Mouse (Mus musculus): Measurements from ENCODE around the gene Ddx42.
"Not testable (repeated sequence)": the region's sequence is repeated elsewhere in the genome, so short reads cannot be mapped to it uniquely, and the experiment has no call there.

Ddx42 gene

DNA sequence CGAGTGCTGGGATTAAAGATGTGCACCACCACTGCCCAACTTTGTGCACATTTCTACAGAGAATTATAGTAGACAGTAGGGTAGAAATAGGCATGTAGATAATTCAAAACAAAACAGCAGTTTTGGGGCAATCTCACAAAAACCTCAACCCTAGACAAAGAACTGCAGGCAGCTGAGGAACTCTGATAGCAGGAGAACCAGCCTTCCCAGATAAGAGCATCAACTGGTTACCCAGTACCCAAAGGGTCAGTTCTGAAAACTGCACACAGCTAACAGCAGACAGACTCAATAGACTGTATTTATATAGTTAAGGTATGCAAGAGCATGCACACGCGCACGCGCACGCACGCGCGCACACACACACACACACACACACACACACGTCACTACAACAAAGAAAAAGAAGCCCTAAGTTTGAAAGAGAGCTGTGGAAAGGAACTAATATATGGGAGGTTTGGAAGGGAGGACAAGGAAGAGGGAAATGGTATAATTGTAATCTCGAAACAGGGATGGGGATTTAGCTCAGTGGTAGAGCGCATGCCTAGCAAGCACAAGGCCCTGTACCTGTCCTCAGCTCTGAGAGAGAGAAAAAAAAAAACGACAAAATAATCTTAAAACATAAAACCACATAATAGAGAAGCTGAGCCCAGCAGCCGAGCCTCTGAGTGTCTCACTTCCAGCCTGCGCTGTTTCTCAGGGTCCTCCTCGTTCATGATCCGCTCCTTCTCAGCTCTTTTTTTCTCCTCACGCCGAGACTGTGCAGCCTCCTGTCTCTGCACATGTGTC, 15.2 kb upstream of the Ddx42 start:
- no peak for DNase-seq (ENCODE audit: low spot score in 2 of 2)

DNA sequence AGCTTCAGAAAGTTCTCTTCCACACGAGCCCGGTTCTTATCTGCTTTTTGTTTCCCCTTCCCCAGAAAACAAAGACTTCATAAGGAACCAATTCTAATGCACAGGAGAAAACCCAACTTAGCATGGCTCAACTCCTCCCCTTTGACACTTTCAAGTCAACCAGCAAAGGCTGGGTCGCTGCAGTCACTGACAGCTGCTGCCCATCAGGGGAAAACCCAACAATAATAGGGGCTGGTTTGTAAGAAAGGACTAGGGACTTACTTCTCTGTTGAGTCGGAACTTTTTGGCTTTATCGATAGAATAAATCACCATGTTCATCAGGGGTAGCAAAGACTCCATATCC, 14.6 kb upstream of the Ddx42 start, which contains the start of gene Strada:
Gene Strada (minus strand): TSS at position 46 of the 343 bp plus-strand sequence.
- DNase-seq (ENCODE audit: low spot score in 2 of 2): no peak

DNA sequence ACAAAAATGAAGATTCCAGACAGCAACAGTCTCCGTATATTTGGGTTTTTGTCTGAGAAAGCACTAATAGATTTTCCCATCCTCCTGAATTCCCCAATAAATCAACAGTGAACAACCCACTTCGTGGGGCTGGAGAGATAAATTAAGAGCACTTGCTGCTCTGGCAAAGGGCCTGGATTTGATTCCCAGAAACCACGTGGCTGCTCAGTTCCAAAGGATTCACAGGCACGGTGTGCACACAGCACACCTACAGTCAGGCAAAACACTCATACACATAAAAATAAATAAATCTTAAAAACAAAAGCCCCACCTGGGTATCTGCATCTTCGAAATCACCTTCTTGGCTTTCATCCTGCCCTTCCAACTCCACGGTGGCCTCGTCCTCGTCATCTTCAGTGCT, 4.0 kb upstream of the Ddx42 start:
- no peak for DNase-seq (ENCODE audit: low spot score in 2 of 2)

DNA sequence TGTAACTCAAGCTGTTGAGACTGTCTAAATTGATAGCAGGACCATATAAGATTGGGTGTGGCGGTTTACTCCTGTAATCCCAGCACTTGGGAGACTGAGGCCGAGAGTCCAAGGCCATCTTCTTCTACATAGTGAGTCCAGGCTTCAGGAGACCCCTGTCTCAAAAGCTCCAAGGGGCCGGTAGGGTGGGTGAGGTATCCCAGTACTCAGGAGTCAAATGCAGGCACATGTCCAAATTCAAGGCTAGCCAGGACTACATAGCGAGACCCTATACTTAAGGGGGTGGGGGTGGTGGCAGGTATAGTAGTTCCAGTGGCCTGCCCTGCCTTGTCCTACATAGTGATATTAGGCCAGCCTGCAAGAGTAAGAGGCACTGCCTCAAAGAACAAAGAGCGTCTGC, 1.9 kb upstream of the Ddx42 start:
- no peak for DNase-seq (ENCODE audit: low spot score in 2 of 2)

DNA sequence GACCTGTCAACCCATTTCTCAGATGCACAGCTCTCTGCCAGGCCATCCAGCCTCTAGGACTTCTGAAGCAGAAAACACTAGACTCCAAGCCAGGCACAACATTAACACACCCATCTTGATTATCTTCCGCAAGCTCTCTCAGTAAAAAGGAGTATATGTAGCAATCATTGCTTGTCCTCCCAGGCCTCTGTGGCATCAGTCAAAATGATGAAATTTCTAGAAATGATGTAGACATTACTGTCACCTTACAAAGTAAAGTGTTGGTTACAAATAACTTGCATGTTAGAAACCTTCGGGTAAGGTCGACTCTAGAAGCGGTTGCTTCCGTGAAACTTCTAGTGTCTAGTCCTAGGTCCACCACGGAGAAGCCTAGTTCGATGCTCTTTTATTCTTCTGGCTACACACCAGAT, 1.3 kb upstream of the Ddx42 start:
- no peak for DNase-seq (ENCODE audit: low spot score in 2 of 2)

DNA sequence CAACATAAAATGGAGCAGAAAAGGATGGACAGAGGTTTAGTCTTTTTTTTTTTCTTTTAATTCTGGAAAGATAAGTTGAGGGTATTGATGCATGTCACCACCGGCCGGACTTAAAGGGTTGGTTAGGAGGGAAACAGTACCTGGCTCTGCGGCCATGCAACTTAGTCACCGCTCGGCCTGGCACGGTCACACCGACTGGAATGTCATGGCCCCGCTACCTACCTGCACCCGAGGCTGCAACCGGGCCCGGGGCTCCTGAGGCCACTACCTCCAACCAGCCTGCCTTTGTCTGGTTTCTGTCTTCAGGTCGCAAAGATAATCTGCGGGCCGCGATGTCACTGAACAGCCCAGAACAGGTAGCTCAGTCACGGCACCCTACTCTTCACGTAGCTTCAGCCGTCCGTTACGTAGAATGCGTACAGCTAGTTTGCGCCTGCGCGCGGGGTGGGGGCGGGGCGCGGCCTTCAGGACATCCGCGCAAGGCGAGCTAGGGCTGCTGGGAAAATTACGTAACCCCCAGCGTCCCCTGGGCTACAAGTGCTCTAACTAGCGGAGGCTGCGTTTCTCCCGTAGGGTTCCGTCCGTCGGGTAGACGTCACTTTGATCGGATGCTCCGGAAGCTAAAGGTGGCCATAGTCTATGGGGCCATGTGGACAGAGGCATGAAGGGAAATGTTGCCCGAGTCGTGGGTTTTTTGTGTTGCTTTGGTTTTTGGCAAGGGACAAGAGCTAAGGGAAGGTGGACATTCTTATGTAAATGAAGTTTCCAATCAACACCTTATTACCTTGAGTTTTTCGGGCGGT, 598 bp upstream of the Ddx42 start, which contains the start of gene Ccdc47:
Gene Ccdc47 (minus strand): TSS at position 418 of the 803 bp plus-strand sequence.
- peak; percentile 90 to 96 for DNase-seq (ENCODE audit: low spot score in 2 of 2)

DNA sequence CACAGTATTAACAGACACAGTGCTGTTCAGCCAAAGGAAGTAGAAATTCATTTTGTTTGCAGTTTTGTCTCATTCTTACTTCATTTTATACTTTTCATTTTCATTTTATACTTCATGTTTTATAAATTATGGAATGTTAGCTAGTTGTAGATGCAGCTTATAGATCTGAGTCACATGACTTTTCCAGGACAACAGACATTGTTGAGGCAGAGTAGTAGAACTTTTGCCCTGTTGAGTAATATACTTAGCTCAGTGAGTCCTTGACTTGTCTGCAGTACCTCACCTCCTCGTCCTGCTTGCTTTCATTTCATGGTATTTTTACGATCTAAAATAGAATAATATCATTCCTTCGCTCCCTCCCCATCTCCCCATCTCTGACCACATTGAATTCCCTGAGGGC, 3.9 kb downstream of the Ddx42 start:
- DNase-seq (ENCODE audit: low spot score in 2 of 2): no peak

DNA sequence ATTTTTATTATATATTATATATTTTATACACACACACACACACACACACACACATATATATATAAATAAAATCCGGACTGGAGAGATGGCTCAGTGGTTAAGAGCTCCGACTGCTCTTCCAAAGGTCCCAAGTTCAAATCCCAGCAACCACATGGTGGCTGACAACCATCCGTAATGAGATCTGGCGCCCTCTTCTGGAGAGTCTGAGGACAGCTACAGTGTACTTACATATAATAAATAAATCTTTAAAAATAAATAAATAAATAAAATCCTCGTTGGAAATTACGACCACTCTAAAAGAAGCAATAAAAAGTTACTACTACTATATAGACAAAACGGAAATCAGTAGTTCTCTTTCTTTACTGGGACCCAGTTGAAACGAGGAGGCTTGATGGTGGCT, 17.3 kb downstream of the Ddx42 start:
- not testable (repeated sequence) for DNase-seq (ENCODE audit: low spot score in 2 of 2)

DNA sequence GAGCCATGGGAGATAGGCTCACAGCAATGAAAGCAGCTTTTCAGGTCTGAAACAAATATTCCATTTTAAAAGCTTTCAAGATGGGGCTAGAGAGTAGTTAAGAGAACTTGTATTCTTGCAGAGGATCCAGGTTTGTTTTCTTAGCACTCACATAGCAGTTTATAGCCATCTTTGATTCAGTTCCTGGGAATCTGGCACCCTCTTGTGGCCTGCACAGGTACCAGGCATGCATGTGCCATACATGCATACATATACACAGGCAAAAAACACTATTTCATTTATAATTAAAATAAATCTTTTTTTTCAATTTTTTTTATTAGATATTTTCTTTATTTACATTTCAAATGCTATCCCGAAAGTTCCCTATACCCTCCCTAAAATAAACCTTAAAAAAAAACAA, 30.1 kb downstream of the Ddx42 start:
- no peak for DNase-seq (ENCODE audit: low spot score in 2 of 2)

DNA sequence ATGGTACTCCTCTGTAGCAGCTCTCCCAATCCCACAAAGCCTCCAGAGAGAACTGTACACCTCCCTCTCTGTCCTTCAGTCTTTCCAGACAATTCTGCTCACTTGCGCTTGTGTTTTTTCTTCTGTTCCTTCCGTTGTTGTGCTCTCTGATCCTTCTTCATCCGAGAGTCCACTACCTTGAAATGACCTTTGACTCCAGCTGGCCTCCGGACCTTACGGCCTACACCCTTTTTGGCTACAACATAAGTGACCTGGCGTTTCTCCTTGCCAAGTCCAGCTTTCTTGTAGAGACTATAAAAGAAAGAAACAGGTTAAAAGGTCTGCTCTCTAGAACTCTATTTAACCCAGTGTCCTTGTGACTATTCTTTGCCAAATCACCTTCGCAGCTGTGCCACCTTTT, 32.6 kb downstream of the Ddx42 start:
- DNase-seq (ENCODE audit: low spot score in 2 of 2): no peak

DNA sequence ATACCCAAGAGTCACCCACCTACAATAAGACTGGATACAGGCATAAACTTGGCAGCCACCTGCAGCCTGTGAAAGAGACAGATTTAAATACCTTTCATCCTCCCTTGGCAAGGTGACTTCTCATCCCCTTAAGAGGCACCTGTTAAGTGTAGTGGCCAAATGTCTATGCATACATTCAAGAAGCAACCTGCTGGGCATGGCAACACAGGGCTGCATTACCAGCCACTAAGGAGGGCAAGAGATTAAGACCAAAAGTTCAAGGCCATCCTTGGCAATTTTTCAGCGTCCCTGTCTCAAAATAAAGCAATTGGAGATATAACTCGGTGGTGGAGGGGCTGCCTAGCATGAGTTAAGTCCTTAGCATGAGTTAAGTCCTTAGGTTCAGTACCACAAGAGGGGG, 38.0 kb downstream of the Ddx42 start:
- no peak for DNase-seq (ENCODE audit: low spot score in 2 of 2)

DNA sequence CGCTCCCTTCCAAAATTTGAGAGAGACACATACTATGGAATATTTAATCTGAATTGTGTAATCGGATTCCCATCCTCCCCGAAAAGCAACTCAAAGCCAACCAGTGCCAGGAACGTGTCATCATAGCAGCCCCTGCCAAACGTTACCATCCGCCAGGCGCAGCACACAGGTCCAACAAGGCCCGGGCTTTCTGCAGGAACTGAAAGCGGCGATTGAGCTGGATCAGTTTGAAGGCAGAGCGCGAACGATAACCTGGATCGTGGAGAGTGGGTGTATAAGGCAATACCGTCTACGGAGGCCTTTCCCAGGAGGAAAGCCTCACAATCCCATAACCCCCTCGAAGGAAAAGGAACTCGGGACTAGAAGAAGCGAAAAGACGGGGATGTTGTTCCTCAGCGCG, 38.4 kb downstream of the Ddx42 start:
- DNase-seq (ENCODE audit: low spot score in 2 of 2): no peak

DNA sequence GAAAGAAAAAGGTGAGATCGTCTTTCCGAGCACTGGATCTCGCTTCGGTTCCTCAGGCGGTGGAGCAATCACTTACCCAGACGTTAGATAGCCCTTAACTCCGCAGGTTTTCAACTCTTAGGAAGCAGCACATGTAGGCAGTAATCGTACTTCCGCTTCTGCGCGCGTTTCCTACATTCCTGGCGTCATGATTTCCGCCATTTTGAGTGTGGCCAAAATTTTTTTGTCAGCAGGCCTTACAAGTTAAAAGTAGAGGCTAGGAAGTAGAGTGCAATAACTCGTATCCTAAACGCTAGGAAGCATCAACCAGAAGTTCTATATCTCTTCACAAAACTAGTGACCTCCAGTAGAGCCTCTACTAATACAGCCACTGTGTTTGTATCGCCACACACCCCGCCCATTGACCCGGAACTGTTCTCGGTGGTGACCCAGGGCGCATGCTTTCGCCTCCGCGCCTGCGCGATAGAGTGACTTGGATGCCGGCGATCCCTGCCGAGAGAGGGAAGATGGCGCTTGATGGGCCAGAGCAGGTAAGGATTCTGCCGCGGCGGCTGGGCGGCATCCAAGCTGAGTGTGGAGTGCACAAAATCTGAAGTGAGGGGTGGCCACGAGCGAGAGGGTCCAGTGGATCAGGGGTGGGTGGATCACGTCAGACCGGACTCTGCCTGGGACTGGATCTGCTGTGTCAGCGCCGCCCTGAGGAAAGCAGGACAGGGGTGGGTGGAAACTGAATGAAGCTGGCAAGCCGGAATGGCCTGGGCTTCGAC, 39.1 kb downstream of the Ddx42 start, which contains the start of the genes Ftsj3 and Psmc5:
Gene Ftsj3 (minus strand): TSS at position 395 of the 767 bp plus-strand sequence.
Gene Psmc5 (plus strand): TSS at position 470 of the 767 bp plus-strand sequence.
- peak; percentile 96 to 98 for DNase-seq (ENCODE audit: low spot score in 2 of 2)

DNA sequence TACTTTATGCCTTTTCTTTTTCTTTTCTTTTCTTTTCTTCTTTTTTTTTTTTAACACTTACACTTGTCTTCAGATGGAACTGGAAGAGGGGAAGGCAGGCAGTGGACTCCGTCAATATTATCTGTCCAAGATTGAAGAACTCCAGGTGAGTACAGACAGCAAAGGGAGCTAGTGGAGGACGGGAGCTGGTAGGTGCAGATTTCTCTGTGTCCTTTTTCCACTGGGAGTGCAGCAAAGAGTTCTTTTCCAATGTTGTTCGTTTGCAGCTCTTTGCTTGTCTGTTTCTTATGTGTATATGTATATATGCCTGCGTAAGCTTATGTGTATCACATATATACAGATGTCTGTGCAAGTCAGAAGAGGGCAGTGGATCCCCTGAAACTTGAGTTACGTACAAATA, 40.0 kb downstream of the Ddx42 start:
- DNase-seq (ENCODE audit: low spot score in 2 of 2): no peak

DNA sequence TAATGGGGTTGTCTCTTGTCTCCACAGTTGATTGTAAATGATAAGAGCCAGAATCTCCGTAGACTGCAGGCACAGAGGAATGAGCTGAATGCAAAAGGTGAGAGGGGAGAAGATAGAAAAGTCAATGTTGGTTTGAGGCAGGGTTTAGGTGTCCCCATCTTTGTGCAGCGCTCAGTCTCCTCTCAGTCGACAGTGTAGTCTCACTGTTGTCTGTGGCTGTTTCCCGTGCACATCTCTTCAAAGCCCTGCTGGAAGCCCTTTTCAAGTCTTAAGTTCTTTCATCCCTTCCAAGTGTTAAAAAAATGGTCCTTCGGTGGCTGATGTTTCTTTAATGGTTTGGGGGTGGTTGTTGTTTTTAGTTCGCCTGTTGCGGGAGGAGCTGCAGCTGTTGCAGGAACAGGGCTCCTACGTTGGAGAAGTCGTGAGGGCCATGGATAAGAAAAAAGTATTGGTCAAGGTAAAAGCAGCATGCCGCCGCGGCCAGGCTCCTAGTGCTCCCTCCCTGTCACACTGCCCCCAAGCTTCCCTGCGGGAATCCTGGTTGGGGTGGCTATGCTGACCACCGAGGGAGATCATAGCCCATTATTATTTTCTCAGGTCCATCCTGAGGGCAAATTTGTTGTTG, 44.2 kb downstream of the Ddx42 start:
- DNase-seq (ENCODE audit: low spot score in 2 of 2): no peak

DNA sequence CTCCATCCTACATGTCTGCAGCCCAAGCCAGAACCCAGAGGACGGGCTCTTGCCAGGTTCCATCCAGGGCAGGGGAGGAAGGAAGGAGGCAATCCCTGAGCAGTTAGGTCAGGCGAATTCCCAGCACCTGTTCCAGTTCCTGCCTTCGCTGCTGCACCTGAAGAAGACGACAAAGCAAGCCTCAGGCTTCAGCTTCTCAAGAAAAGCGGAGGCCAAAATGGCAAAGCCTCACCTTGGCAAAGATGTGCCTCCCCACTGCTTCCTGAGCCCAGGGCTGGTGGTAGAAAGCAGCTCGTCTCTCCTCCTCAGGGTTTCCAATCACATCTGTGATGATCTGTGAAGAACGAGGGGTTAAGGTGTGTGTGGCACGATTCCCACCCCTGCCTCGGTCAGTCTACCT, 47.2 kb downstream of the Ddx42 start:
- DNase-seq (ENCODE audit: low spot score in 2 of 2): no peak

DNA sequence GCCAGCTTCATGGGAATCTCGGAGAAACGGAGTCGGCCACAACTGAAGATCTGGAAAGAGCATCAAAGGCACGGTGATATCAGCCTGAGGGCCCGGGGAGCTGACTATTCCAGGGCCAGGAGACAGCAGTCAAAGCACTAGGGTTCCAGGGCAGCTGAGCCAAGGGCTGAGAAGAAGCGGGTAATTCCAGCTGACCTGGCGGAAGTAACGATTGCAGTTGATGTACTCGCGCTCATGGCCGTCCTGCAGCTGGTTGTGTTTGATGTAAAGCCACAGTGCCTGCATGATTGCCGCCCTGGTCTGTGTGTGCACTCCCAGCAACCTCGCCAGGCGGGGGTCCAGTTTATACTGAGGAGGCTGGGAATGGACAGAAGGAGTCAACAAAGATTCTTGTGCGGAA, 48.3 kb downstream of the Ddx42 start:
- no peak for DNase-seq (ENCODE audit: low spot score in 2 of 2)

DNA sequence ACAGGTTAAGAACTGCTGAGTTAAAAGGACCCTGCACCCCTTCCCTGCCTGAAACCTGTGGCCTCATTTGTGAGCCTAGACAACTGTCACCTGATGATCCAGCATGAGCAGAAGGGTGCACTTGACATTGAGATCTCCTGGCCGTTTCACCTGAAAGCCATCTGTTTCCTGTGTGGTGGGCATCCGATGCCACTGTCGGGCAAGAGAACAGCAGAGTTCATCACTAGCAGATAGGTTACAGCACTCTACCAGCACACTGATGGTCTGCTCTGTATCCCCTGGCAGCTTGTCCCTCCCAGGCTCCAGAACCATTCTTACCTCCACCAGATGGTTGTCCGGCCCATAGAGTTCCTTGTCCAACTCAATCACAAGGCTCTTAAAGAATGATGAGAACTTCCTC, 48.8 kb downstream of the Ddx42 start:
- DNase-seq (ENCODE audit: low spot score in 2 of 2): no peak

DNA sequence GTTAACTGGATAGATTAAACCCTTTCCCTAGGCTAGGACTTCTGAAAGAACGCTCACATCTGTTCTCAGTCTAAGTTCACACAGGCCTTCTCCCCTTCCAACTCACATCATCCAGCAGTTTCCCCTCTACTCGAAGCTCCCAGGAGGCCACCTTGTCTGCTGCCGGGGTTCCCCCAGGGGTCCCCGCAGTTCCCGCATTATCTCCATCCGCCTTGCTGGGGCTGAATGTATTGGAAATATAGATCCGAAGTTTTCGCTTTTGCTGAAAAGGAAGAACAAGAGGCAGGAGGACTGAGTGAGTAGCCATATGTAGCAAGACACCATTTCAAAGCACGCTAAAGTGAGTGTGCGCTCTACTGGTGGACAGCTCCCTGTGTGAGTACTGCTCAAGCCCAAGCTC, 49.7 kb downstream of the Ddx42 start:
- DNase-seq (ENCODE audit: low spot score in 2 of 2): no peak

DNA sequence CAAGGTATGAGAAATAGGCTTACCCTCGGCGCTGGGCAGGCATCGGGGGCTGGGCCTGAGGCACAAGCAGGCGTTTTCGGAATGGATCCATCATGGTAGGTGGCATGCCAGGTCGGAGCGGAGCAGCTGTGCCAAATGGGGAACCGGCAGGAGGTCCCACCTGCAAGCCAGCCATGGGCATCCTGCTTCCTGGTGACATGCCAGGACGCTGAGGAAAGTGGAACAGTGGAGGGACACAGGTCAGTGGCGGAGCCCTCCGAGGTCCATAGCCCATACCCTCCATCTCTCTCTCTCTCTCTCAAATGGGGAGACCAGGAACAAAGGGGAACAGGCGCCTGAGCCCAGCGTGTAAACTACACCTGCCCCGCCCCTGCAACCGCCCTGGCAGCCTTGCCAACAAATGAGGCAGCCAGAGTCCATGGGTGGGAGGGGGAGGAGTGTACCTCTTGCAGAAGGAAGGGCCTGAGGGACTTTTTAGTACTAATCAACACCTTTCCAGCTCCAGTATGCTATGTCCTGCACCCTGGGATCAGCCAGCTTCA, 50.7 kb downstream of the Ddx42 start:
- DNase-seq (ENCODE audit: low spot score in 2 of 2): peak in 1 of 2 experiments; percentile 54

DNA sequence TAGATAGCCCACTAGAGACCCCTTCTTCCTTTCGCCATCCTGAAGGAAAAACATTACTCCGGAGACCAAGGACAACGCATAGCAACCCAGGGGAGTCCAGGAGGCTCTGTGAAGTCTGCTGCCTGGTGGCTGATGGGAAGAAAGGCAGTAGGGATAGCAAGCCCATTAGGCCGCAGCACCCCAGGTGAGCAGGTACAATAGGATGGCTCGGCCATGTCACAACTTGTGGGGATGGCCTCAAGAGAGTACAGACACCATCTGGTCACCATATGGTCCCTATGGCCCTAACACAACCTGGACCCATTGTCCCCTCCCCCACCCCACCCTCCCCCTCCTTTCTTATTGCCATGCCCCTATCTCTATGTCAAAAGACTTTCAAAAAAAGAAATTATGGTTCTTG, 51.1 kb downstream of the Ddx42 start:
- no peak for DNase-seq (ENCODE audit: low spot score in 2 of 2)

Data from cerebellum, postnatal 4 days (tissue).